Mouse (Mus musculus): ENCODE measurements around the gene Rhoc.
"Not testable (repeated sequence)": the region's sequence is repeated elsewhere in the genome, so short reads cannot be mapped to it uniquely, and the experiment has no call there.

Gene Rhoc

GRCm38 (mm10) chr3:104788075-104788474, at the start of gene Rhoc:
Rhoc (plus strand) TSS chr3:104788375.
- DNase-seq (ENCODE audit: low spot score in 2 of 2), result no peak

DNA sequence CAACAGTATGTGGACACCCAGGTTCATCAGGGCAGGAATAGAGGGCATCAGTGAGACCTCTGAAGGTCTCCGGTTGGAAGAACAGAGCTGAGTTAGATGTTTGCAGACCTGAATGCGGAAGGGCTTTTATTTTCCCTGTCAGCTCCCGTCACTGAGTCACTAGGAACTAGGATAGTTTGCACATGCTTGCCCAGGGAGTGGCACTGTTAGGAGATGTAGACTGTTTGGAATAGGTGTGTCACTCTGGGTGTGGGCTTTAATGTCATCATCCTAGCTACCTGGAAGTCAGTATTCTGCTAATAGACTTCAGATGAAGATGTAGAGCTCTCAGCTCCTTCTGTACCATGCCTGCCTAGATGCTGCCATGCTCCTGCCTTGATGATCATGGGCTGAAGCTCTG, 46.2 kb upstream of the Rhoc start:
- DNase-seq (ENCODE audit: low spot score in 2 of 2), result no peak

GRCm38 (mm10) chr3:104743161-104743560, 45.0 kb upstream of the Rhoc start:
- no peak for DNase-seq (ENCODE audit: low spot score in 2 of 2)

GRCm38 (mm10) chr3:104743864-104744263, 44.3 kb upstream of the Rhoc start:
- no peak for DNase-seq (ENCODE audit: low spot score in 2 of 2)

DNA sequence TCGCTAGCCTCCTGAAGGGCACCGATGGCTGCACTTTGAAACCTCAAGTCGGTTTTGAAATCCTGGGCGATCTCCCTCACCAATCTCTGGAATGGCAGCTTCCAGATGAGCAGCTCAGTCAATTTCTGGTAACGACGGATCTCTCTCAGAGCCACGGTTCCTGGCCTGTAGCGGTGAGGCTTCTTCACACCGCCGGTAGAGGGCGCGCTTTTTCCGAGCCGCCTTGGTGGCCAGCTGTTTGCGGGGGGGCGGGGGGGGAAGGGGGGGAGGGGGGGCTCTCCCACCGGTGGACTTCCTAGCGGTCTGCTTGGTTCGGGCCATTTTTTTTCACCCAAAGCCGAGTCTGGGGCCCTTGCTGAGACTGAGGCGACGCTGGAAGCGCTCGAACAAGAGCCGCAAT, 35.3 kb upstream of the Rhoc start:
- not testable (repeated sequence) for DNase-seq (ENCODE audit: low spot score in 2 of 2)

GRCm38 (mm10) chr3:104758406-104758805, 29.8 kb upstream of the Rhoc start:
- peak in 1 of 2 experiments; percentile 63 for DNase-seq (ENCODE audit: low spot score in 2 of 2)

DNA sequence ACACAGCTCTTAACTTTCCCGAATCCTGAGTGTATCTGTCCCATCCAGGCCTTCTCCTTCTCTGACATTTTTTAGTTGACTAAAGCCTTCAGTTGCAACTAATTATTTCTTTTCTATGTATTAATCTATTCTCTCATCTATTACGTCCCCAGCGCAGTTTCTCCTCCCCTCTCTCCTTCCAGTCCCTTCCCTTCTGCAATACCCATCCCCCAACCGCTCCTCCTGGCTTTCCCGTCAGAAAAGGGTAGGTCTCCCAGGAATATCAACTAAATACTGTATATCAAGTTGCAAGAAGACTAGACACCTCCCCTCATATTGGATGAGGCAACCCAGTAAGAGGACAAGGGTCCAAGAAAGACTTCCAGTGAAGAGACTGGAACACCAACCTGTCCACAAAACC, 29.3 kb upstream of the Rhoc start:
- DNase-seq (ENCODE audit: low spot score in 2 of 2), result no peak

GRCm38 (mm10) chr3:104762103-104762863, 25.9 kb upstream of the Rhoc start:
- DNase-seq (ENCODE audit: low spot score in 2 of 2), result not testable (repeated sequence)

DNA sequence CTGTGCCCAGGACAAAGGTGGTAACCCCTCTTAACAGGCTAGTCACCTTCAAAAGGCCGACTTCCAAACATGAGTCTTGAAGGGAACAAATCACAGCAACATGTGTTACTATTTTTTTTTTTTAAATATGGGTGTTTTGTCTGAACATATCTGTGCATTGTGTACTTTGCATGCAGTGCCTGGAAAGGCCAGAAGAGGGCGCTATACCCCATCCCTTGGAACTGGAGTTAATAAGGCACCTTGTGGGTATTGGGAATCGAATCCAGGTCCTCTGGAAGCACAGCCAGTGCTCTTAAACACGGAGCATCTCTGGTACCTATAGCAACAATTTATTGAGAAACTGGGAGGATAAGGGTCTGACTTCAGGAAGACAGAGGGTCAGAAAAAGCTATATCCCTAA, 23.2 kb upstream of the Rhoc start:
- peak in 1 of 2 experiments; percentile 28 for DNase-seq (ENCODE audit: low spot score in 2 of 2)

GRCm38 (mm10) chr3:104767141-104767540, 21.0 kb upstream of the Rhoc start:
- no peak for DNase-seq (ENCODE audit: low spot score in 2 of 2)

- no peak for DNase-seq (ENCODE audit: low spot score in 2 of 2)
These were observed 20.5 kb upstream of the Rhoc start for GRCm38 (mm10) chr3:104767716-104768115.

- DNase-seq (ENCODE audit: low spot score in 2 of 2), result no peak
These were observed 19.0 kb upstream of the Rhoc start for GRCm38 (mm10) chr3:104769135-104769534.

GRCm38 (mm10) chr3:104770035-104770434, 18.1 kb upstream of the Rhoc start:
- no peak for DNase-seq (ENCODE audit: low spot score in 2 of 2)

GRCm38 (mm10) chr3:104770918-104771317, 17.3 kb upstream of the Rhoc start:
- DNase-seq (ENCODE audit: low spot score in 2 of 2), result no peak

DNA sequence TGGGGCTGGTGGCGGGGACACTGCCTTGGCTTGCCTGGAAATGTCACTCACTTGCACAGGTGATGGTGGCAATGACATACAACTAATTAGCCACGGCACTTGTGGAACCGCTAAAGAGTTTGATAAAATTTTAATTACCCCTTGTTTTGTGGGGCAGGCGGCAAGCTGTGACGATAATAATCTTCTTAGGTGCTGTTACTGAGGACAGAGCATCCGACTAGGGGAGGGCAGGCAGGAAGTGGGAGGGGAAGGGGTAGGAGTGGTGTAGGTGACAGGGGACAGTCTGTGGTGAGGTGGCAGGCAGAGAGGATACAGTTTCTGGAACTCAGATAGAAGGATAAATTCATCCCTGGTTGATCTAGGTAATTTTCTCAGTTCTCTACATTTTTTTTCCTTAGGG, 16.7 kb upstream of the Rhoc start:
- no peak for DNase-seq (ENCODE audit: low spot score in 2 of 2)

- no peak for DNase-seq (ENCODE audit: low spot score in 2 of 2)
These were observed 14.9 kb upstream of the Rhoc start for GRCm38 (mm10) chr3:104773301-104773700.

GRCm38 (mm10) chr3:104777342-104777741, 10.8 kb upstream of the Rhoc start:
- no peak for DNase-seq (ENCODE audit: low spot score in 2 of 2)

DNA sequence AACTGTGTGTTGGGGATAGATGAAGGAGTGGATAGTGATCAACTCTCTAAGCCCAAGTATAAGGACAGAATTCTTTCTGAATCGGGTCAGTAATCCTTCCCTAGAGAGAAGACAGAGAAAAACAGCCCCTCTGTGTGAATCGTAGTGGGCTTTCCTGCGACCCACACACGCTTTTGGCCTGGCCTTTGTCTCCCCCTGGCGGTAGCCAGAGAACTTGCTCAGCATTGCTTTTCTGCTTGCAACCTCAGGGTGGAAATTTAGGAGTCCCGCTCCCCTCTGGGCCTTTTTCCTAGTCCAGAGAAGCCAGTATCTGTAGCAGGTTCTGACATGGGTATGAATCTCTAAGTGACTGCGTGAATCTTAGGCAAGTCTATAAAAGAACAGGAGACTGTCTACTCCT, 8.2 kb upstream of the Rhoc start:
- DNase-seq (ENCODE audit: low spot score in 2 of 2), result peak in 1 of 2 experiments; percentile 51

- peak; percentile 36 to 38 for DNase-seq (ENCODE audit: low spot score in 2 of 2)
These were observed 7.4 kb upstream of the Rhoc start, which contains the start of gene Ppm1j for GRCm38 (mm10) chr3:104780561-104781420. Ppm1j (plus strand) TSS chr3:104781056.

DNA sequence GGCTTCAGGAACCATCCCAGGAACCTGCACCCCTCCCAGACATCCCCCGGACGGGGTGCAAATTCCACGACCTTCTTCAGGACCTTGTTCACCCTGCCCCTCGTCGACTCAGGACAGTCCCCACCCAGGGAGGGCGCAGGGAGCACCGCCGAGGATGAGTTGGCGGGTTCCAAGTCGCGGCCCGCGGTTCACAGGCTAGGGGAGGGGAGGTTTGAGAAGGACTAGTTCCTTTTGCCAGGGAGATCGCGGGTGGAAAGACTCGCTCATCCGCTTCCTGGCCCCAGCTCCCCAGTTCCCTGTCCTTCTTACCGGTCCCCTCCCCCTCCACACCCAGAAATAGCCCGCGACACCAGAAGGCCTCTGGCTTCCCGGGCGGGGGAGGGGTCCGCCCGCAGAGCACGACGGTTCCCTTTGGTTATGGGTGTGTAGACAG, 6.7 kb upstream of the Rhoc start, which contains the start of gene Fam19a3:
Gene Fam19a3, minus strand, starts transcription at position 370 of the 433 bp plus-strand sequence.
- DNase-seq (ENCODE audit: low spot score in 2 of 2), result no peak

DNA sequence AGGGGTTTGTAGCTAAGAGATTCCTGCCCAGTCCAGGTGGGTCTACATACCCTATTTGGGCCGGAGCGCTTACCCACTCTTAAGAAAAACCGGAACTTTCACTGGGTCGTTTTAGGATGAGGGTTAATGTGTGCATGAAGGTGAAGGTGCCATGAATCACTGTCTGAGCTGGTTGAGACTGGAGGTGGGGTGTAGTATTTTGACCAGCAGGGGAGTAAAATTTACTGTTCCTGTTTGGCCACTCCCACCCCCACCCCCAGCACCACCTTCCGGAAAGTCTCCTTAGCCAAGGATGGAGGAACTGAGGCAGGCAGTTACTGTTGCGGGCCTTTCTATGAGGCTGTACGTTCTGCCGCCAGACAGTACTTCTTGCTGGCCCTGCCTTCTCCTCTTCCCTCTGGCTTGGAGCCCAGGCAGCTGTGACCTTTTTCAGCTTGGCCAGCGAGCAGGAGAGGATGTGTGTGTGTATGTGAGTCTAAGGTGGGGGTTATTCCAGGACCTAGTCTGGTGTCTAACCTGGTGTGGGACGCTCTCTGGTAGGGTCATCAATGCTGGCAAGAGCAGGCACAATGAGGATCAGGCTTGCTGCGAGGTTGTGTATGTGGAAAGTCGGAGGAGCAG, 6.0 kb upstream of the Rhoc start:
- DNase-seq (ENCODE audit: low spot score in 2 of 2), result no peak

DNA sequence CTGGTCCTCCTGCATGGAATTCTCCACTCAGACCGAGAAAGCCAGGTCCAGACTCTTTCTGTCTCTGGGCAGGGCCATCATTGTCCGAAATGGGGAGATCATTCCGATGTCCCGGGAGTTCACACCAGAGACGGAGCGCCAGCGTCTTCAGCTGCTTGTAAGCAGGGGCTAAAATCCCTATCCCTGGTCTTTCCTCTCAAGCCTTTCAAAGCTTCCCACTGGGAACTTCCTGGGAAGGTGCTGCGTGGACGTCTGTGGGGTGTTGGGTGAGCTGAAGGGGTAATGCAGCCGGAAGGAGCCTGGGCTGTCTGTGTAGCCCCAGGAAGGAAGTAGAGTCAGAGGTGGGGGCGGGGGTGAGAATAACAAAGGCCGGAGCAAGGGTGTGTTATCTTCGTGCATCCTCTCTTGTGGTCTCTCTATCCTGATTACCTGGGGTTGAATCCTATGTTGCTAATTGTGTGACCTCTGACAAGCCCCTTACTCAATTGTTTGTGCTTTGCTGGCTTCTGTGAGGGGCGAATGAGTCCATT, 4.1 kb upstream of the Rhoc start:
- no peak for DNase-seq (ENCODE audit: low spot score in 2 of 2)
